Mouse (Mus musculus) gastrocnemius, postnatal 10 days (tissue): Measurements from ENCODE around the gene Srsy. TPM values are rescaled to one million over a fixed set of nuclear protein-coding genes. Genes with fewer than 3 reads are reported as not detected.
"Not testable (repeated sequence)": the region's sequence is repeated elsewhere in the genome, so short reads cannot be mapped to it uniquely, and the experiment has no call there.

Experiments
- DNase-seq: peaks from one replicate; pipeline ENCODE4 v3.0.0; 2021; ENCODE audit warnings: mixed read lengths
- long read RNA-seq, 2 experiments: library from polyadenylated mRNA; stranded (forward); transcript quantifications; one replicate each; pipeline ENCODE4 v2.0.0; 2021
- total RNA-seq, 2 experiments: library from RNA; stranded (reverse); gene quantifications; 2 replicates each; pipeline ENCODE4 v1.2.3; 2021

Gene Srsy
- total RNA-seq = not detected
- long read RNA-seq, experiment 1 = 0 reads
- long read RNA-seq, experiment 2 = 0 reads

GRCm38 (mm10) chrY:17937230-17937629 is at the start of gene Srsy:
Srsy (minus strand) TSS chrY:17937330.
- DNase-seq = not testable (repeated sequence)

Other genes with a start within 250 kb of the Srsy start
- not detected for gene Gm21904, start 91.1 kb downstream of the Srsy start, total RNA-seq
- not detected for gene Gm20772, start 62.6 kb downstream of the Srsy start, total RNA-seq
- not detected for gene Gm20831, start 62.6 kb downstream of the Srsy start, total RNA-seq
- not detected for gene Gm21764, start 124.5 kb upstream of the Srsy start, total RNA-seq
- not detected for gene Ssty1, start 151.8 kb upstream of the Srsy start, total RNA-seq